Mouse (Mus musculus) CH12.LX (cell line): ENCODE measurements around the gene Nabp1. TPM values are rescaled to one million over a fixed set of nuclear protein-coding genes. Genes with fewer than 3 reads are reported as not detected.
A peak's percentile ranks its signal among the peaks of the same experiment; 100 is the strongest.

Experiments used
- DNase-seq: peaks from one replicate; pipeline ENCODE4 v3.0.0-alpha.2; 2013; ENCODE audit errors: extremely low read depth
- H3K27ac ChIP-seq: 2 replicates; pipeline ENCODE4 v1.5.1; 2012; ENCODE audit warnings: low read depth, mild to moderate bottlenecking, control low read depth, moderate library complexity; ENCODE audit not compliant: insufficient read depth
- H3K27me3 ChIP-seq: replicated peaks from 2 replicates; pipeline ENCODE3; 2012; ENCODE audit warnings: inconsistent platforms
- H3K36me3 ChIP-seq, 2 experiments: replicated peaks in 1 of 2; 2 replicates each; pipeline versions ENCODE3 to v1.6.1; 2012; ENCODE audit warnings: inconsistent platforms in 1 of 2, low read length in 1 of 2, mild to moderate bottlenecking in 1 of 2, mixed read lengths in 1 of 2, moderate library complexity in 1 of 2; ENCODE audit not compliant: control insufficient read depth in 1 of 2, insufficient read depth in 1 of 2
- H3K4me1 ChIP-seq, 2 experiments: 2 replicates each; pipeline ENCODE4 v1.6.1; 2012; ENCODE audit warnings: inconsistent platforms in 1 of 2, moderate library complexity in 1 of 2; ENCODE audit not compliant: insufficient read depth in 2 of 2, control insufficient read depth in 1 of 2
- H3K4me2 ChIP-seq: 2 replicates; pipeline ENCODE4 v1.6.1; 2012; ENCODE audit warnings: low read depth, mild to moderate bottlenecking, control low read depth; ENCODE audit not compliant: poor library complexity, insufficient read depth, severe bottlenecking
- H3K4me3 ChIP-seq, 3 experiments: fragments of 150-350 bp in 1 of 3; sonication (generic) in 1 of 3; replicated peaks in 1 of 3; 2 replicates each; pipeline versions ENCODE3 to v1.5.1; 2011 to 2012; ENCODE audit warnings: low read depth in 2 of 3, low read length in 2 of 3, mild to moderate bottlenecking in 2 of 3, moderate library complexity in 2 of 3, control low read depth in 1 of 3, improper control_type of control experiment in 1 of 3, inconsistent platforms in 1 of 3, mixed read lengths in 1 of 3; ENCODE audit not compliant: poor library complexity in 1 of 3
- H3K79me2 ChIP-seq: replicated peaks from 2 replicates; pipeline ENCODE4 v1.6.1; 2012; ENCODE audit warnings: mild to moderate bottlenecking, moderate library complexity; ENCODE audit not compliant: control insufficient read depth, poor library complexity, insufficient read depth, severe bottlenecking; ENCODE audit errors: extremely low read depth
- H3K9ac ChIP-seq: 2 replicates; pipeline ENCODE4 v1.6.1; 2012; ENCODE audit warnings: low read depth, mild to moderate bottlenecking, control low read depth, moderate library complexity; ENCODE audit not compliant: insufficient read depth
- H3K9me3 ChIP-seq: replicated peaks from 2 replicates; pipeline ENCODE3; 2012; ENCODE audit warnings: low read length, inconsistent platforms, mixed read lengths
- BHLHE40 ChIP-seq: IDR thresholded peaks from 2 replicates; pipeline ENCODE4 v1.6.1; 2011; ENCODE audit warnings: mild to moderate bottlenecking, low read depth, low read length, improper control_type of control experiment
- CHD2 ChIP-seq: IDR thresholded peaks from 2 replicates; pipeline ENCODE4 v1.6.1; 2011; ENCODE audit warnings: low read length, improper control_type of control experiment
- CTCF ChIP-seq, 2 experiments: IDR thresholded peaks in 1 of 2; conservative IDR thresholded peaks in 1 of 2; 2 replicates each; pipeline ENCODE4 v1.5.1; 2011 to 2012; ENCODE audit warnings: low read depth in 2 of 2, low read length in 2 of 2, improper control_type of control experiment in 1 of 2, inconsistent platforms in 1 of 2, mild to moderate bottlenecking in 1 of 2, moderate library complexity in 1 of 2
- E2F4 ChIP-seq: IDR thresholded peaks from 2 replicates; pipeline ENCODE4 v1.6.1; 2011; ENCODE audit warnings: low read depth, low read length, improper control_type of control experiment; ENCODE audit not compliant: insufficient replicate concordance
- EP300 ChIP-seq: IDR thresholded peaks from 2 replicates; pipeline ENCODE4 v1.6.1; 2011; ENCODE audit warnings: low read length, improper control_type of control experiment
- GABPA ChIP-seq: IDR thresholded peaks from 2 replicates; pipeline ENCODE4 v1.6.1; 2012; ENCODE audit warnings: low read depth, low read length, improper control_type of control experiment, inconsistent platforms; ENCODE audit not compliant: insufficient replicate concordance
- JUN ChIP-seq: IDR thresholded peaks from 2 replicates; pipeline ENCODE4 v1.6.1; 2011; ENCODE audit warnings: low read depth, mild to moderate bottlenecking, low read length, improper control_type of control experiment, moderate library complexity; ENCODE audit not compliant: insufficient read depth
- KAT2A ChIP-seq: IDR thresholded peaks from 2 replicates; pipeline ENCODE4 v1.6.1; 2012; ENCODE audit warnings: low read length, improper control_type of control experiment, inconsistent platforms; ENCODE audit not compliant: insufficient replicate concordance
- MAFK ChIP-seq: IDR thresholded peaks from 2 replicates; pipeline ENCODE4 v1.6.1; 2011; ENCODE audit warnings: low read length, improper control_type of control experiment; ENCODE audit not compliant: insufficient replicate concordance
- MEF2A ChIP-seq: IDR thresholded peaks from 2 replicates; pipeline ENCODE4 v1.6.1; 2014; ENCODE audit warnings: low read depth, mild to moderate bottlenecking, inconsistent platforms, low read length, improper control_type of control experiment, borderline replicate concordance
- MXI1 ChIP-seq: IDR thresholded peaks from 2 replicates; pipeline ENCODE4 v1.6.1; 2011; ENCODE audit warnings: mild to moderate bottlenecking, low read depth, low read length, improper control_type of control experiment
- POLR2AphosphoS2 ChIP-seq: IDR thresholded peaks from 2 replicates; pipeline ENCODE4 v1.6.1; 2011; ENCODE audit warnings: low read depth, low read length, improper control_type of control experiment
- RAD21 ChIP-seq: IDR thresholded peaks from 2 replicates; pipeline ENCODE4 v1.6.1; 2011; ENCODE audit warnings: low read depth, mild to moderate bottlenecking, low read length, improper control_type of control experiment, moderate library complexity
- RCOR1 ChIP-seq: conservative IDR thresholded peaks from 2 replicates; pipeline ENCODE4 v1.6.1; 2012; ENCODE audit warnings: low read depth, mild to moderate bottlenecking, inconsistent platforms, low read length, improper control_type of control experiment
- SIN3A ChIP-seq: IDR thresholded peaks from 2 replicates; pipeline ENCODE4 v1.6.1; 2012; ENCODE audit warnings: low read length, improper control_type of control experiment, inconsistent platforms
- SMC3 ChIP-seq: IDR thresholded peaks from 2 replicates; pipeline ENCODE4 v1.6.1; 2011; ENCODE audit warnings: low read depth, low read length, improper control_type of control experiment
- UBTF ChIP-seq: IDR thresholded peaks from 2 replicates; pipeline ENCODE4 v1.6.1; 2012; ENCODE audit warnings: low read depth, mild to moderate bottlenecking, inconsistent platforms, low read length, improper control_type of control experiment, moderate library complexity
- USF2 ChIP-seq: conservative IDR thresholded peaks from 2 replicates; pipeline ENCODE4 v1.6.1; 2011; ENCODE audit warnings: low read depth, low read length, improper control_type of control experiment
- ZC3H11A ChIP-seq: IDR thresholded peaks from 2 replicates; pipeline ENCODE4 v1.6.1; 2012; ENCODE audit warnings: low read depth, mild to moderate bottlenecking, inconsistent platforms, low read length, improper control_type of control experiment
- ZKSCAN1 ChIP-seq: IDR thresholded peaks from 2 replicates; pipeline ENCODE4 v1.6.1; 2012; ENCODE audit warnings: low read depth, inconsistent platforms, low read length, improper control_type of control experiment, borderline replicate concordance
- ZMIZ1 ChIP-seq: IDR thresholded peaks from 2 replicates; pipeline ENCODE4 v1.6.1; 2012; ENCODE audit warnings: low read depth, mild to moderate bottlenecking, inconsistent platforms, low read length, improper control_type of control experiment
- ZNF384 ChIP-seq: IDR thresholded peaks from 2 replicates; pipeline ENCODE4 v1.6.1; 2012; ENCODE audit warnings: low read depth, low read length, improper control_type of control experiment, inconsistent platforms
- dilution Hi-C: fragments of 300-500 bp; cut with MboI; formaldehyde crosslinking; loops from 2 replicates; pipeline ENCODE4 v1.14.3; 2020; ENCODE audit warnings: low sequenced_read_pairs; ENCODE audit not compliant: extremely low pct_unique_long_range_greater_than_20kb, extremely low pct_ligation_motif_present
- in situ Hi-C: fragments of 300-500 bp; cut with MboI; formaldehyde crosslinking; loops from 3 replicates; pipeline ENCODE4 v1.14.3; 2019; ENCODE audit warnings: low sequenced_read_pairs, low pct_ligation_motif_present, low pct_unique_long_range_greater_than_20kb, mixed read lengths
- polyA plus RNA-seq: library from polyadenylated mRNA; unstranded; fragments of >175 nt; gene quantifications from 2 replicates; pipeline ENCODE4 v1.2.1, GENCODE M21; 2012; ENCODE audit warnings: low read depth; ENCODE audit not compliant: insufficient read length
- total RNA-seq, 2 experiments: library from RNA; depleted of rRNA; stranded (reverse); fragments of 300-350 nt in 1 of 2; fragments of >200 nt in 1 of 2; gene quantifications; 2 replicates each; pipeline ENCODE4 v1.2.3; 2012 to 2014

Gene Nabp1
- total and polyA plus RNA-seq, 3 experiments: 32.7 to 52.0 (median 33.7) TPM

- no peak for DNase-seq
- no peaks in the 10 kb centered on the region for H3K9me3 ChIP-seq
- H3K36me3 ChIP-seq: peaks cover 9 to 26% of the 10 kb centered on the region in 2 experiments
- H3K9ac ChIP-seq: no peak overlapping the region
- H3K79me2 ChIP-seq: no peaks in the 10 kb centered on the region
- TF ChIP-seq ZC3H11A (peak; percentile 69), GABPA (no peak), RAD21 (peak; percentile 76), CTCF (conservative IDR thresholded peaks at IDR 0.05 in 1 of 2, IDR thresholded peaks at IDR 0.05 in 1 of 2; ENCODE audit: low read depth in 2 of 2, low read length in 2 of 2) (peak in 1 of 2 experiments; percentile 79; a peak in 2 of 4 replicates), RCOR1 (0 out of 2 replicates have a peak, but pooled peaks have one; percentile 27), MEF2A (no peak), SIN3A (no peak), SMC3 (peak; percentile 83), ZNF384 (peak; percentile 45; the same call in 1 of the 2 replicates), ZMIZ1 (peak; percentile 43)
- TF ChIP-seq, all 38 proteins: peak for 7
- Histone ChIP-seq H3K4me1 (no peaks in the 10 kb centered on the region), H3K4me2 (no peak overlapping the region), H3K27me3 (no peaks in the 10 kb centered on the region), H3K4me3 (no peak overlapping the region), H3K27ac (no peak overlapping the region)
- in situ Hi-C loops (no loop called here), dilution Hi-C loops (no loop called here)
Measured at GRCm38 (mm10) chr1:51465285-51465684, 12.9 kb downstream of the Nabp1 start.

- Histone ChIP-seq H3K79me2 (no peaks in the 10 kb centered on the region), H3K36me3 (peaks cover 2 to 6% of the 10 kb centered on the region in 2 experiments), H3K27ac (no peak overlapping the region), H3K9ac (no peak overlapping the region), H3K4me1 (peaks cover 0 to 5% of the 10 kb centered on the region in 2 experiments; a peak in 2 of 4 replicates), H3K27me3 (no peaks in the 10 kb centered on the region), H3K9me3 (no peaks in the 10 kb centered on the region), H3K4me2 (no peak overlapping the region), H3K4me3 (no peak overlapping the region)
- TF ChIP-seq EP300: no peak
- in situ Hi-C loops (no loop called here), dilution Hi-C loops (no loop called here)
- no peak for DNase-seq
Measured at GRCm38 (mm10) chr1:51463038-51463437, 15.2 kb downstream of the Nabp1 start.

GRCm38 (mm10) chr1:51458731-51459450, 19.3 kb downstream of the Nabp1 start:
- in situ Hi-C loops: no loop called here
- H3K27me3 ChIP-seq: no peaks in the 10 kb centered on the region
- TF ChIP-seq POLR2AphosphoS2 (no peak), GABPA (no peak), MAFK (no peak), ZMIZ1 (0 out of 2 replicates have a peak, but pooled peaks have one; percentile 35), SIN3A (peak; percentile 45; the same call in 1 of the 2 replicates), MXI1 (peak; percentile 57; the same call in 1 of the 2 replicates), BHLHE40 (no peak), ZKSCAN1 (no peak), CHD2 (no peak), UBTF (no peak), MEF2A (0 out of 2 replicates have a peak, but pooled peaks have one; percentile 13), JUN (no peak), E2F4 (no peak), USF2 (no peak), RAD21 (peak; percentile 74), SMC3 (peak; percentile 93), EP300 (no peak), KAT2A (no peak), ZC3H11A (peak; percentile 59)

More at GRCm38 (mm10) chr1:51458731-51459450, 19.3 kb downstream of the Nabp1 start:
- Histone ChIP-seq H3K4me2 (peak overlapping the region; percentile 65), H3K4me3 (no peak overlapping the region), H3K27ac (no peak overlapping the region), H3K9me3 (no peaks in the 10 kb centered on the region), H3K9ac (no peak overlapping the region), H3K4me1 (peaks cover 0 to 5% of the 10 kb centered on the region in 2 experiments; a peak in 2 of 4 replicates), H3K36me3 (no peaks in the 10 kb centered on the region), H3K79me2 (no peaks in the 10 kb centered on the region)
- DNase-seq: peak; percentile 81
- dilution Hi-C loops: no loop called here
